Mouse (Mus musculus): ENCODE data around the gene Thap7. TPM values are rescaled to one million over a fixed set of nuclear protein-coding genes. Genes with fewer than 3 reads are reported as not detected.
"Not testable (repeated sequence)": the region's sequence is repeated elsewhere in the genome, so short reads cannot be mapped to it uniquely, and the experiment has no call there.

Gene Thap7
- total RNA-seq (2014; fragmentation: Nextera tagmentation) (18.4 and 24.8 TPM in 2 replicates), total RNA-seq (2017) (32.1 and 43.8 TPM in 2 replicates)

GRCm38 (mm10) chr16:17530640-17531288 lies at the start of gene Thap7:
Gene Thap7, minus strand, starts transcription at chr16:17531136.
- peak; percentile 91 for ATAC-seq (replicated peaks; ENCODE audit: poor library complexity, severe bottlenecking)

- no peak for ATAC-seq (replicated peaks; ENCODE audit: poor library complexity, severe bottlenecking)
Measured at GRCm38 (mm10) chr16:17576825-17577215, 45.9 kb upstream of the Thap7 start.

- peak; percentile 77 for ATAC-seq (replicated peaks; ENCODE audit: poor library complexity, severe bottlenecking)
Measured at GRCm38 (mm10) chr16:17575870-17576824, 45.2 kb upstream of the Thap7 start.

- no peak for ATAC-seq (replicated peaks; ENCODE audit: poor library complexity, severe bottlenecking)
Measured at GRCm38 (mm10) chr16:17566186-17566585, 35.2 kb upstream of the Thap7 start.

DNA sequence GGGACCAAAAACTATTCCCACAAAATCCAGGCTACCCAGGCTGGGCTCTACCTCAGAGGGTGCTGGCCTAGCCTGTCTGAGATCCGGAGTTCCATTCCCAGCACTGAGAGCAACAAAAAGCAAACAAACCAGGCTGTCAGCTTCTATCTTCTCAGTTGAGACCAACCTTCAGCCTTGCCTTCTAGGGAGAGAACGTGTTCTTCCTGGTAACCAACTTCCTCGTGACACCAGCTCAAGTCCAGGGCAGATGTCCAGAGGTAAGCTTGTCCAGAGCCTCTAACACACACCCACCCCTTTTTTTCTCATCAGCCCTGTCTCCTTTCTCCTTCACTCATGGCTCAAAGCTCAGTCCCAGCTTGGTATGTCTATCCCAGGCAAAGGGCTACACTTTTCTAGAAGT lies 33.8 kb upstream of the Thap7 start:
- ATAC-seq (replicated peaks; ENCODE audit: poor library complexity, severe bottlenecking): no peak

DNA sequence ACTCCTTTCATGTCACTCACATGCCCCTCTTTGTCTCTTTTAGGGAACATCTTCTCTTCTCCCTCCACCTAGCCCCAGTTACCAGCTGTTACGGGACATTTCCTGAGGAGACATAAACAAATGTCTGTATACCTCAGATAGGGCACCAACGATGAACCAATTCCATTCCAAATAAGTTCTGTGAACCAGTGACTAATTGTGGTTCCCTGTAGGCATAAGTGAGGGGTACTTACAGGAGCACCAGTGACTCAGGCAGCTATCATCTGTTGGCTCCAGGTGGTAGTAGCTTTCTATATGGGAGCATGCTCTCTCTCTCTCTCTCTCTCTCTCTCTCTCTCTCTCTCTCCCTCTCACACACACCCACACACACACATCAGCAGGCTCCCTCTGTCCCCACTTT lies 33.3 kb upstream of the Thap7 start:
- ATAC-seq (replicated peaks; ENCODE audit: poor library complexity, severe bottlenecking): no peak

- no peak for ATAC-seq (replicated peaks; ENCODE audit: poor library complexity, severe bottlenecking)
Measured at GRCm38 (mm10) chr16:17563580-17563979, 32.6 kb upstream of the Thap7 start.

DNA sequence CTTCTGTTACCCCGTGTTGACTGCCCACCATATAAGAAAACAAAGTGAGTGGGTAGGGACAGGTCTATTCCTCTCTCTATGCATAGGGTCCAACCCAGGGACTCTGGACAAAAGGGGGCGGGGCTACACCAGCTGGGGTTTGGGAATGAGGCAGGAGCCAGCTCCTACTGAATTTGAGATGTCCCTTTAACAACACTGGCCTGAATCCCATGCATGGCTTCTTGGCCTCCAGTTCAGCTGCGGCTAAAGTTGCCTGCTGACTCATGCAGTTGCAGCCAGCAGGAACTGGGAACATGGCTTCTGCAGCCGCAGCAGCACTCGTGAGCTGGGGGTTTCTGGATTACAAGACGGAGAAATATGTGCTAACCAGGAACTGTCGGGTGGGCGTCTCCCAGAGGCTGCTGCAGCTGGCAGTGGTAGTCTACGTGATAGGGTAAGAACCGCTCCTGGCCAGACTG lies 30.8 kb upstream of the Thap7 start, which contains the start of gene P2rx6:
TSS of gene P2rx6 (plus strand) at position 135 of the 458 bp plus-strand sequence.
- peak; percentile 74 for ATAC-seq (replicated peaks; ENCODE audit: poor library complexity, severe bottlenecking)

- ATAC-seq (replicated peaks; ENCODE audit: poor library complexity, severe bottlenecking): peak; percentile 56
Measured at GRCm38 (mm10) chr16:17561128-17561750, 30.3 kb upstream of the Thap7 start, which contains the start of gene Lrrc74b. Gene Lrrc74b, minus strand, starts transcription at chr16:17561247.

DNA sequence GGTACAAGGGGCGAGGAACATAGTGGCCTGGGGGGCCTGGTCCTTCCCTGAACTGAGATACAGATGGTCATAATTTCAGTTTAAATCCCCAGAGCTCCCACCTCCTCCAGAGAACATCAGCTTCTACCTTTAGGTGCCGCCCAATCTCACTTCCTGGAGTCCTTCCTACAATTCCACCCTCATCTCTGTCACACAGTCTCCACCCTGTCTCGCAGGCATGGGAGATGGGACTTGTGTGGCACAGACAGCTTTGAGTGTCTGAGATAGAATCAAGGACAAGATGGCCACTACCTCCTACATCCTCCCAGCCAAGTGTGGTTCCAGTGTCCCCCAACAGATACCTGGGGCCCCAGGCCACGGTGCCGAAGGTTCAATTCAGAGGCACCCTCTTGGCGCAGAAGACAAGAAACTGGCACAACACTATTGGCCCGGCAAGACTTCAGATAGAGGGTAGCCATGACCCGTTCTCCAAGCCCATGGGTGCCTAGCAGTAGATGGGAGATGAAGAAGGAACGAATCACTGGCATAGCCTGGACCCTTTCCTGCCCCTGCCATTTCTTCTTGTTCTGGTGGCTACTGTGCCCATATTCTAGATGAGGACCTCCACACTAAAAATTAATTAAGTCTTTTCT lies 28.6 kb upstream of the Thap7 start:
- no peak for ATAC-seq (replicated peaks; ENCODE audit: poor library complexity, severe bottlenecking)

- no peak for ATAC-seq (replicated peaks; ENCODE audit: poor library complexity, severe bottlenecking)
Measured at GRCm38 (mm10) chr16:17558811-17559210, 27.9 kb upstream of the Thap7 start.

DNA sequence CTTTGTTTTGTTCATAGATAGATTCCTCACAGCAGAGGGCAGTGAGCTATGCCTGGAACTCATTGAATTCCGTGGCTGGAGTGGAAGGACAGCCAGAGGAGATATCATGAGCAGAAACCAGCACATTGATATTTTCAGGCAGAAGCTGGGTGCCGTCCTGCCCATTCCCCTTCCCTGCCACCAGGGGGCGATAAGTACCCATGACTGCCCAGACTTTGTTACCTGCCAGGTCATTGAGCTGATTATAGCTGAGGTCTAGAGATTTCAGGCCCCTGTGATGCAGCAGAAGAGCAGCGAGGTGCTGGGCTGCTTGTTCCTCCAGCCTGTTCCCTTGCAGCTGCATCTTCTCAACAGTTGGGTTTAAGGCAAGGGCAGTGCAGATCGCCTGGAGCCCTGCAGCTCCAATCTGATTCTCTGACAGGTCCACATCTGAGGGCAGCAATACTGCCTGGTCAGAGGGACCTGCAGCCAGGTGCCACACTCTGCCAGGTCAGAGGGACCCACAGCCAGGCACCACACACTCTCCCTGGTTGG lies 27.1 kb upstream of the Thap7 start:
- ATAC-seq (replicated peaks; ENCODE audit: poor library complexity, severe bottlenecking): peak; percentile 26

DNA sequence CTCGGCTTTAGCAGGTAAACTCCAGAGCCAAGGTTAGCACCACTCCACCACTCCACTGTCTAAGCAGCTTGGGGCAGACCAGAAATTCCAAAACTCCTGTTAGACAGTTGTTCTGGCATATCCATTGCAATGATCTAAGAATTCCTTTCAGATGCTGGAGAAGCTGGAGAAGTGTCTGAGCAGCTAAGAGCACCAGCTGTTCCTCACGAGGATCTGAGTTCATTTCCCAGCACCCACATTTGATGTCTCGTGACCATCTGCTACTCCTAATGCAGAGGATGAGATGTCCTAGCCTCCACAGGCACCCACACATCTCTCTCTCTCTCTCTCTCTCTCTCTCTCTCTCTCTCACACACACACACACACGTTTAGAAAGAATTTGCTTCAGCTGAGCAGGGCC lies 26.0 kb upstream of the Thap7 start:
- no peak for ATAC-seq (replicated peaks; ENCODE audit: poor library complexity, severe bottlenecking)

- no peak for ATAC-seq (replicated peaks; ENCODE audit: poor library complexity, severe bottlenecking)
Measured at GRCm38 (mm10) chr16:17556180-17556579, 25.2 kb upstream of the Thap7 start.

DNA sequence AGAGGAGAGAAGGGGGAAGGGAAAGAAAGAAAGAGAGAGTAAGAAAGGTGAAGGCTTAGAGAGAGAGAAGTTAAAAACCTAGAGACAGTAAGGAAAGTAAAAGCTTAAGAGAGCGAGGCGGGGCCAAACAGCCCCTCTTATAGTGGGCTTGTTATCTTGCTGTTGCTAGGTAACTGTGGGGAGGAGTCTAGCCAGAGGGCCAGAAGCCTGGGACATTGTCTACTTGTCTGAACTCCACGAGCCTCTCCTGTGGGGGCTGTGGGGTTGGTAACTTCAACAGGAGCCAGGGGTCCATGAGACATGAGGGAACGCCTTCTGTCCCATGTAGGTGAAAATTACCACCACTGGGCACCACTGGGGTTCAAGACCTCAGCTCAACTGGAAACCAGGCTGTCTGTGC lies 23.8 kb upstream of the Thap7 start:
- ATAC-seq (replicated peaks; ENCODE audit: poor library complexity, severe bottlenecking): not testable (repeated sequence)

GRCm38 (mm10) chr16:17553910-17554685 lies 23.2 kb upstream of the Thap7 start:
- peak; percentile 84 for ATAC-seq (replicated peaks; ENCODE audit: poor library complexity, severe bottlenecking)

GRCm38 (mm10) chr16:17552837-17553236 lies 21.9 kb upstream of the Thap7 start:
- ATAC-seq (replicated peaks; ENCODE audit: poor library complexity, severe bottlenecking): no peak

DNA sequence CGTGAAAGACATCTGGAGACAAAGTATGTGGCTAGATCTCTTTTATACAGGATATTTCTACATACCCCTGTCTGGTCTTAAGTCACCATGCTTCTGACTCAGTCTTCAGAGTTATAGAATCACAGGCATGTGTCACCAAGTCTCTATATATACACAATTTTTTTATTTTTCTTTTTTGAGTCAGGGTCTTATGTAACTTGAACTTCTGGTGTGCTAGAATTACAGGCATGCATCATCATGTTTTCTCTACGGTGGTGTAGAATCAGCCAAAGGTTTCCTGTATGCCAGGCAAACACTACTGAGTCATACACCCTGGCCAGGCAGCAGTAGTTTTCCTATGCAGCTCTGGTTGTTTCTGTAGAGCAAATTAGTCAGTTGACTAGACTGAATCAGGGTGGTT lies 11.7 kb upstream of the Thap7 start:
- no peak for ATAC-seq (replicated peaks; ENCODE audit: poor library complexity, severe bottlenecking)

GRCm38 (mm10) chr16:17536584-17536983 lies 5.6 kb upstream of the Thap7 start:
- ATAC-seq (replicated peaks; ENCODE audit: poor library complexity, severe bottlenecking): no peak
